Mouse (Mus musculus) megakaryocyte progenitor cell, adult 5-6 weeks (primary cell): ENCODE data around the gene Gna13. TPM values are rescaled to one million over a fixed set of nuclear protein-coding genes. Genes with fewer than 3 reads are reported as not detected.

ENCODE experiments used
- ATAC-seq: replicated peaks from 2 replicates; pipeline ENCODE4 v1.8.0; 2016; ENCODE audit warnings: mild to moderate bottlenecking, moderate TSS enrichment, inconsistent platforms; ENCODE audit not compliant: poor library complexity
- total RNA-seq, 2 experiments: library from RNA; stranded (forward) in 1 of 2; stranded (reverse) in 1 of 2; fragments of 157-497, 149-512 nt in 1 of 2; fragments of 200-1000 nt in 1 of 2; gene quantifications; 2 replicates each; pipeline versions ENCODE4 v1.2.3 to v1.2.4; 2015 to 2017

Gene Gna13
- total RNA-seq, 2 experiments from 2014 or later = 42.8 to 50.4 TPM

GRCm38 (mm10) chr11:109369026-109369637 lies 6.5 kb downstream of the Gna13 start:
- peak; percentile 70 for ATAC-seq

DNA sequence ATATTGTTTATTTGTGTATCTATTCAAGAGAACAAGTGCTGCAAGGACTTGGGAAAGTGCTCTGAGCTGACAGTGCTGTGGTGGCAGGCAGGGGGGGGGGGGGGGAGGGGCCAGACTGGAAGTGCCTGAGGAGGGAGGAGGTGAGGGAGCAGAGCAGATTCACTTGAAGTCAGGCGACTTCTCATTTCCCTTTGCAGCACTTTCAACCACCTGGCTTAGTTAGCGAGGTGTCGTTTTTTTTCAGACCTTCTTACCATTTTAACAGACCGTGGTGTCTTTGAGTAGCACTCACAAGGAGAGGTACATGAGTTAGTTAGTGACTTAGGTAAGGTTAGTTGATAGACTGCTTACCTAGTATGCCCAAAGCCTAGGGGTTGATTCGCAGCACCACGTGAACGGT lies 12.8 kb downstream of the Gna13 start:
- ATAC-seq = peak; percentile 48

GRCm38 (mm10) chr11:109376484-109377143 lies 14.0 kb downstream of the Gna13 start:
- ATAC-seq = peak; percentile 65

DNA sequence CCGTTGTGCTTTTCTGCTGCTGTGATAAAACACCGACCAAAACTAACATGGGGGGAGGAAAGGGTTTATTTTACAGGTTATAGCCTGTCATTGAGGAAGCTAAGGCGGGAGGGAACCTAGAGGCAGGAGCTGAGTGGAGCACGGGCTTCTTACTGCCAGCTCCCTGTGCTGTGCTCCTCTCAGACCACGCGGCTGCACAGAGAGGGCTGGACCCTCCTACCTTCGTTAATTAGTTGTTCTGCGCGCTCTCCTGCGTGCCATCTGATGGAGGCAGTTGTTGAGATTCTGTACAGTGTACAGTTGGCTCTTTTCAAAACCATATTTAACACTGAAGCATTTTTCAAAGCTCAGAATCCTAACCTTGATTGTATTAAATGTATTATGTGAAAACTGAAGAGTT lies 14.8 kb downstream of the Gna13 start:
- ATAC-seq = no peak; the same call in 1 of the 2 replicates

GRCm38 (mm10) chr11:109378051-109378450 lies 15.4 kb downstream of the Gna13 start:
- no peak for ATAC-seq

DNA sequence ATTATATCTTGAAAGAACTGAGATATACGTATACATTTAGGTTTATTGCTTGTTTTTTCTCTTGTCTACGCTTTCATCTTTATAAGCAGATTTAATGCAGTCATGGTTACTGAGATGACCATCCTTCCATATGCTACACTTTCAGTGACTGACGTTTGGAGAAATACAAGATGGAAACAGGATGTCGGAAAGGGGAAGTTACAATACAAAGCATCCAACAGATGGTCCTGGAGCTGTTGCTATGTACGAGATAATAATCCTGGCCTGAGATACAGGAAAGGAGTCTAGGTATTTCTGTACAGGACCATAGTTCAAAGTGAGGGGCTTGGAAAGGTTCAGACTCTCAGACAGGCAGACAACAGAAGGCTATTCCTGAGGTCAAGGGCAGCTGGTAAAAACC lies 18.0 kb downstream of the Gna13 start:
- ATAC-seq = peak; percentile 70

GRCm38 (mm10) chr11:109385296-109385695 lies 22.7 kb downstream of the Gna13 start:
- no peak for ATAC-seq

- ATAC-seq = no peak
Measured at GRCm38 (mm10) chr11:109389046-109389445, 26.4 kb downstream of the Gna13 start.

- ATAC-seq = no peak
Measured at GRCm38 (mm10) chr11:109391200-109391599, 28.6 kb downstream of the Gna13 start.

DNA sequence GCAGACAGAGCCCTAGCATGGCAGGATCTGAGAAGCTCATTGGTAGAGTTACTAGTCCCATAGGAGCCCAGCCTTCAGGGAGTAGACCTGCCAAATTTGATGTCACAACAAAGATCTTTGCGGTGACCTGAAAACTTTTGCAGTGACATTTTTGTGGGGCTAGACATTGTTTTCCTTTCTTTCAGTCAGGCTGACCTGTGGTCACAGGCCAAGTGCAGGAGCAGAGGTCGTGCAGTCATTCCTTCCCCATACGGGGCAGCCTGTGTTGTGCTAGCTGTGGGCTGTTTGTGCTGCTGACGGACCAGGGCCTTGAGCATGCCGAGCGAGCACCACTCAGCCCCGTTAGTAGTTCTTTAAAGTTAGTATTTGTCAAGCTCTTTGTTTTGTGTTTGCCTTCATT lies 29.1 kb downstream of the Gna13 start:
- no peak for ATAC-seq

DNA sequence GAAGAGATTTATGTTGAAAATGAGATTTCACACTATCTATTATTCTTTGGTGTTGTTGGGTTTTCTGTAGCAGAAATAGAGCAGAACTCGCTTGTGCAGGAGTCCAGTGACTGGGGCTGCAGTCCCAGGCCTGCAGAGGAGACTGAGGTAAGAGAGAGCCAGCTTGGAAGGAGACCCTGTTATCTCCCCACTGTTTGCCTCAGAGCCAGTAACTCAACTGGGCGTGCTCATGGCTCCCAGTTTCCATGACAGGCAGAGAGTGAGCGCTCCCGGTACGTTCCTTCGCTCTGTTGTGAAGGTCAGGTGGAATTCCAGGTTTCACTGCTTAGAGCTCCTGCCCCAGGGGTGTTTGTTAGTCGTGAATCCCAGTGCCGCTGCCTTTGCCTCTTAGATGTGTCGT lies 30.0 kb downstream of the Gna13 start:
- ATAC-seq = no peak

DNA sequence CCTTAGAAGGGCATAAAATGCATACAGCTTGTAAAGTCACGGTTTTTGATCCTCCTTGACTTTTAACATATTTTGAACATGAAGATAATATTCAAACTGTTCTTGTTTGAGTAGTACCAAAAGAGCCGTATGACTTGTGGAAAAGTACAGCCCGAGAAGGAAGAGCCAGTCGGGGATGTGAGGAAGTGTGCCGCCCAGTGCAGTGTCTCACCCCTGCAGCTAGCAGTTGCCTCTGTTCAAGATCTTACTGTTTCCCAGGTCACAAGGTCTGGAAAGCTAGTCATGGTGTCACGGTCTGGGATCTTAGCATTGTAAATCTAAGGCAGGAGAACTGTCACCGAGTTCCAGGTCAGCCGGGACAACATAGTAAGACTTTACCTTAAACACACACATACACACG lies 32.1 kb downstream of the Gna13 start:
- ATAC-seq = no peak

- no peak for ATAC-seq
Measured at GRCm38 (mm10) chr11:109395291-109395690, 32.7 kb downstream of the Gna13 start.

GRCm38 (mm10) chr11:109406431-109406830 lies 43.8 kb downstream of the Gna13 start:
- ATAC-seq = no peak

GRCm38 (mm10) chr11:109410197-109410980 lies 47.8 kb downstream of the Gna13 start:
- no peak for ATAC-seq

DNA sequence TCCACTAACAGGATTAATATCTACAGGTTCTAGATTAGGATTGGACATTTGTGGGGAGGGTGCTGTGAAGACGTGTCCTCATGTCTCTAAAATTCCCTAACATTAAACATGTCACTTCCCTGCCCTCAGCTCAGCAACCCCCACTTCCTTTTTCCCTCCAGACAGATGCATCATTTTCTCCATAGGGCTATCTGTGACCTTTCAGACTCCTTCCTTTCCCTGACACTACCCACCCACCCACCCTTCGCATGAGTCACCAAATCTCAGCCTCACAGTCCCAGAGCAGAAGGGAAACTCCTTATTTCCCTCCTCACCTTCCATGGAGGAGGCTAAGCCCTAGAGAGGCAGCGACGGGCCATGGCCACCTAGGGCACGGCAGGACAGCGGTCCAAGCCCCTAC lies 51.0 kb downstream of the Gna13 start, which contains the start of gene 9930022D16Rik:
Gene 9930022D16Rik, plus strand, starts transcription at position 301 of the 400 bp plus-strand sequence.
- ATAC-seq = 0 out of 2 replicates have a peak, but pooled peaks have one; percentile 15

- ATAC-seq = peak; percentile 65; the same call in 1 of the 2 replicates
Measured at GRCm38 (mm10) chr11:109414802-109415201, 52.2 kb downstream of the Gna13 start.

DNA sequence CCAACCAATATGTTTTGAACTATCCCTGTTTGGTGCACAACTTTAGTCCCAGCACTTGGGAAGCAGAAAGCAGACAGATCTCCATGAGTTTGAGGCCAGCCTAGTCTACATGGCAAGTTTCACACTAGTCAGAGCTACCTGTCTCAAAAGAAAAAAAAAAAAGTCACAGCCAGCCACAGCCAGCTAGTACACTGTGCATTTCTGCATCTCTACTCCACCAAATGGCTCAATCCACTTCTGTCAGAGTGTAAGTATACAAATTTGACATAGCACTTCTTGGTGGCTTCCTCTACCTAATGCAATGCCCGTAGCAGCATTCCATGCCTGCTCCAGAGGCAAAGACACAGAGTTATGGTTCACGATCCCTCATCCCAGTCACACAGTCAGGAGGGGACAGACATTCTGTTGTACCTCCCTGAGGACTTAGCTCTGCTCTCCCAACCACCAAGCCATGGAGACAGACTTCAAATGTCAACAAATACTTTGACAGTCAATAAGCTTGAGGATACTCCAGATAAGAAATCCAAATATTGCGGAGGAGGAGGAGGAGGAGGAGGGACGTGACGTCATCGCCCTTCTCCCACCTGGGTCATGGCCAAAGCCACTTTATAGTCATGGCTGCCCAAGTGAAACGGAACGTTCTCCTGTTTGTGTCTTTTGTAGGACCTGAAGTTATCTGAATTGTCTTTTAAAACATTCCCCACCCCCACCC lies 54.2 kb downstream of the Gna13 start:
- ATAC-seq = no peak

DNA sequence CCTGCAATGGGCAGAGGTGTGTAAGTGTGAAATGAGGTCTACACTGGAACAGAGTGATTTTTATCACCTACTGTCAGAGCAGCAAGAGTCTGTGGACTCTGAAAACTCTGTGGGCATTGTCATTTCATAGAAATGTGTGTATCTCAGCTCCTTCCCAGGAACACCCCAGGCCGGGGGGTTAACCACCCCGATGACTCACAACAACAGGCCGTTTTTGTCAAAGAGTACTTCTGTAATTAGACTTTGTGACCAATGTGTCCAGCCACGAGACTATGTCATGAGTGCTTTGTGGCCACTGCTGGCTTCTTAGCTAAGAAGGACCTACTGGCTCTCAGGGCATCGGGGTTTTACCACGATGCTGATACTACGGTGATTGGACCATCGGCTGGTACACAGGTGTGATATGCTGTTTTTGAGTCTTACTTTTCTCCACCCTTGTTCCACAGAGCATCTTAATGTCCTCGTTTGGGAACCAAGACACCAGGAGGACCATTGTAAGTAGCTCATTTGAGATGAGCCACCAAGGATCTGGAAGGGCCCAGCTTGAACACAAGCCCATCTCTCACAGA lies 54.9 kb downstream of the Gna13 start:
- peak; percentile 10; the same call in 1 of the 2 replicates for ATAC-seq

- no peak for ATAC-seq
Measured at GRCm38 (mm10) chr11:109419461-109419860, 56.8 kb downstream of the Gna13 start.
